Comparison of ENCODE assay signal across 8 mouse cellular contexts in the genomic region with DNA sequence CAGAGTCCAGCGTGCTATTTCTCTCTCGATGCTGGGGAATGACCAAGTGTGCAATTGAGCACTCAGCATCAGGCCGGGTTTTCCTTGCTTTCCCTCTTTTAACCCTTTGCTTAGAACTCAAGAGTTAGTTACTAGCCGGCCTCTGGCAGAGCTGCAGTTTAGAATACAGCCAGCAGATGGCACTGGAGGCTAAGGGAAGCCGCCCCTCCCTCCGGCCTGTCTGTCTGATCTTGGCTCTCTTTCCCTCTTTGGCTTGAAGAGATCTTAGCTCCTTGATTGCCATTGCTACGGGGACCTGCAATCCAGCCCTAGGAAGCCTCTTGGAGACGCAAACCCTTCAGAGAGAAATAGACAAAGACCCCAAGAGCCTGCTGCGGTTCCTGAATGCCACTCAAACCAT. TPM values are rescaled to one million over a fixed set of nuclear protein-coding genes. Genes with fewer than 3 reads are reported as not detected.
DNase-seq lines count a peak whose midpoint lies in the region; TF ChIP-seq lines count a peak whose summit lies in the region.

No protein-coding gene starts in this region.

- no peak overlapping the region for H3K4me3 ChIP-seq in cortical plate, adult 2 months (ENCODE audit: insufficient read depth, low read length)

- H3K4me1 ChIP-seq in cortical plate, adult 2 months (ENCODE audit: control insufficient read depth, insufficient read depth, low read length) = no peaks in the 10 kb centered on the region

- peak; percentile 91 for TF ChIP-seq CTCF in cortical plate, adult 2 months (IDR thresholded peaks at IDR 0.05; ENCODE audit: extremely low read depth, insufficient read depth, low read length)

- TF ChIP-seq POLR2A in cortical plate, adult 2 months (IDR thresholded peaks at IDR 0.05; ENCODE audit: extremely low read depth, insufficient read depth, low read length) = no peak

- intact Hi-C loops in gastrocnemius, postnatal 36 days (cut with DNase I) = loop anchor here (1.0 to 5.0 kb wide), 4 partner anchors 55 to 245 kb away; no protein-coding TSS in a partner anchor

- H3K27ac ChIP-seq in cortical plate, adult 2 months (ENCODE audit: insufficient read depth, low read length) = no peak overlapping the region

- DNase-seq in 416B (ENCODE audit: low read depth) = peak; percentile 60
- peak; percentile 44 for DNase-seq in T-cell, adult 2 months (ENCODE audit: low spot score)
- DNase-seq in gastrocnemius, postnatal 36 days = peak; percentile 43 to 60
- DNase-seq in kidney, postnatal 36 days = peak; percentile 59 to 85
- DNase-seq in lung, adult 18-20 months = peak; percentile 46 to 51
- peak; percentile 59 for DNase-seq in ovary, postnatal 36 days (ENCODE audit: low spot score)
- peak; percentile 55 to 70 for DNase-seq in thymus, postnatal 36 days

RNA-seq across cellular contexts. Expression of a gene that starts 18.5 kb away (rescaled TPM):
- 21.1 and 21.5 TPM in 2 replicates for polyA plus RNA-seq in cortical plate, adult 2 months (2012; rRNA removed)
- 10 to 100 TPM; 10.7 to 14.5 TPM for total RNA-seq in gastrocnemius, postnatal 36 days (2021)

RNA-seq across cellular contexts. Expression of a gene that starts 55.7 kb away (rescaled TPM):
- 16.2 and 17.6 TPM in 2 replicates for polyA plus RNA-seq in cortical plate, adult 2 months (2012; rRNA removed)
- 1 to 10 TPM; 4.1 to 4.9 TPM for total RNA-seq in gastrocnemius, postnatal 36 days (2021)
